Mouse (Mus musculus): Measurements from ENCODE around the gene Elane. TPM values are rescaled to one million over a fixed set of nuclear protein-coding genes. Genes with fewer than 3 reads are reported as not detected.
A peak's percentile ranks its signal among the peaks of the same experiment; 100 is the strongest.

Elane gene
- polyA plus RNA-seq, 1 experiment from 2014 or later: not detected

DNA sequence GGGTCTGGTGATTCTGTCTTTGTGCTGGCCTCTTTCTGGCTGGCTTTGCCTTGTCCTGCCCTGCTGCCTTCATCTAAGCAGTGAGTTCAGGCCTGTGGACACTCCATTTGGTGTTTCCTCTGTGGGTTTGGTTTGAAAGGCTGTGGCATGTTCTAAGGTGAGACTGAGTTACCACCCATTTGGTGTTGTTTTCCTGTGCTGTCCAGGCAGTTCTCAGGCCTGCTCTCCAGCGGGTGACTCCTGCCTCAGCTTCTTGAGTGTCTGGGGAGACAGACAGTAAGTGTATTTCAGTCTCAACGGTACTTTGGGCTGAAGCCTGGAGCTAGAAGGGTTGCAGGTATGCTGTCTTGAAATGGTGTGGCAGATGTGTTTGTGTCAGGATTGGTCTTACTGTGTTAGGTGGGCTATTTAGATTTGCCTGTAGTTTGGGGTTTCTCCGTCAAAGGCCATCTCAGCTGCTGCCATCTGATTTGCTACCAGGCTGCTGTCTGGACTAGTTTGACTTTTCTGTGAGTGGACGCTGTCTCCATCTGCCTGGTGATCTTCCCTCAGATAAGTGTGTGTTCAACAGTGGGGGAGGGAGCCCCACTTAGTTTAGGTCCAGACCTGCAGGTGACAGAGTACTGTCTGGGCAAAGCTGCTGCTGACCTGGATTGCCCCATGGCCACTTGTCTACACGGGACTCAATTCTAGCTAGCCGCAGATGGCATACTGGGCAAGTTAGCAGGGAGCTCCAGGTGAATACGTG, 29.2 kb upstream of the Elane start:
- Histone ChIP-seq H3K9me3 (ENCODE audit: control insufficient read depth, low read length) (no peaks in the 10 kb centered on the region), H3K9ac (replicated peaks; ENCODE audit: low read depth, low read length) (peak overlapping the region; percentile 95), H3K4me3 (replicated peaks; ENCODE audit: low read length) (peak overlapping the region; percentile 97), H3K27ac (ENCODE audit: low read length) (peak overlapping the region; percentile 65), H3K4me1 (replicated peaks; ENCODE audit: control insufficient read depth, insufficient read depth, low read length) (peaks cover 54% of the 10 kb centered on the region), H3K4me2 (ENCODE audit: low read length) (peak overlapping the region; percentile 96), H3K36me3 (ENCODE audit: control insufficient read depth, insufficient read depth) (peaks cover 27% of the 10 kb centered on the region), H3K27me3 (replicated peaks; ENCODE audit: control insufficient read depth, insufficient read depth, low read length) (no peaks in the 10 kb centered on the region)
- WGBS: 42% methylated on average over 7 of the region's 7 CpGs
- ATAC-seq: no peak

DNA sequence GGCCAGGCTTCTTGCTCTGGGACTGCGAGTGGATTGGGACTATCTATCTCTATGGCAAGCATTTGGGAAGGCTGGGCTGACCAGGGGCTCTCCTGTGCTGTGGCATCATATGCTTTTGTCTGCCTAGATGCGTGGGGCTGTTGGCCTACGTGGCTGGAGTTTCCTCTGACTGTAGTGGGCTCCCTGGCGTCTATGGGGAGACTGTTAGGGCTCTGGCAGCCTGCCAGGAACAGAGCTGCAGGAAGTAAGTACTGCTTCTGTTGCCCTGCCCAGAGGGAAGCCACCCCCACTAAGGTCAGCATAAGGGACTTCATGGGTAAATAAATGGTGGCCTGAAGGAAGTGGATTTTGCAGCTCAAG, 28.6 kb upstream of the Elane start:
- Histone ChIP-seq H3K27ac (ENCODE audit: low read length) (peak overlapping the region; percentile 65), H3K4me2 (ENCODE audit: low read length) (peak overlapping the region; percentile 96), H3K4me3 (replicated peaks; ENCODE audit: low read length) (peak overlapping the region; percentile 97), H3K9ac (replicated peaks; ENCODE audit: low read depth, low read length) (peak overlapping the region; percentile 95), H3K27me3 (replicated peaks; ENCODE audit: control insufficient read depth, insufficient read depth, low read length) (no peaks in the 10 kb centered on the region), H3K4me1 (replicated peaks; ENCODE audit: control insufficient read depth, insufficient read depth, low read length) (peaks cover 49% of the 10 kb centered on the region), H3K9me3 (ENCODE audit: control insufficient read depth, low read length) (no peaks in the 10 kb centered on the region), H3K36me3 (ENCODE audit: control insufficient read depth, insufficient read depth) (peaks cover 30% of the 10 kb centered on the region)
- 14% methylated on average over 4 of the region's 4 CpGs for WGBS
- no peak for ATAC-seq

DNA sequence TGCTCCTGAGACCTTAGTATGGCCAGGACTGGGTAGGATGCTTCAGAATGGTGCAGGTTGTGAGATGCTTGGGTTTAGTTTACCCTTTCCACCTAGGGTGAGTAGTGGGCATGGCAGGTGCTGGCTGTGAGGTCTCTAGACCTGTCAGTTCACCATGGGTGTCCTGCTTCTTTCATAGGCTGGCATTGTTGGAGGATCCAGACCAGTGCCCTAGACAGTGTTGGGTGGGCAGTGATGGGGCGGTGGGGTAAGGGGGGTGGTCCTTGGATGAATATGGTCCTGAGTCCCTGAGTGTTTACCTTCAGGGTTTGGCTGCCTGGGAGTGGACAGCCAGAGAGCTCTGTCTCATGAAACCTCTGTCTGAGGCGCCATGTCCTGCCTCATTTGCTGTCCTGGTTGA, 28.2 kb upstream of the Elane start:
- WGBS: 56% methylated on average over 2 of the region's 2 CpGs
- no peaks in the 10 kb centered on the region for H3K27me3 ChIP-seq (replicated peaks; ENCODE audit: control insufficient read depth, insufficient read depth, low read length)
- peaks cover 44% of the 10 kb centered on the region for H3K4me1 ChIP-seq (replicated peaks; ENCODE audit: control insufficient read depth, insufficient read depth, low read length)
- peak overlapping the region; percentile 65 for H3K27ac ChIP-seq (ENCODE audit: low read length)
- peaks cover 30% of the 10 kb centered on the region for H3K36me3 ChIP-seq (ENCODE audit: control insufficient read depth, insufficient read depth)
- no peaks in the 10 kb centered on the region for H3K9me3 ChIP-seq (ENCODE audit: control insufficient read depth, low read length)
- ATAC-seq: no peak
- peak overlapping the region; percentile 97 for H3K4me3 ChIP-seq (replicated peaks; ENCODE audit: low read length)
- H3K4me2 ChIP-seq (ENCODE audit: low read length): peak overlapping the region; percentile 96
- H3K9ac ChIP-seq (replicated peaks; ENCODE audit: low read depth, low read length): peak overlapping the region; percentile 40; the same call in 1 of the 2 replicates

DNA sequence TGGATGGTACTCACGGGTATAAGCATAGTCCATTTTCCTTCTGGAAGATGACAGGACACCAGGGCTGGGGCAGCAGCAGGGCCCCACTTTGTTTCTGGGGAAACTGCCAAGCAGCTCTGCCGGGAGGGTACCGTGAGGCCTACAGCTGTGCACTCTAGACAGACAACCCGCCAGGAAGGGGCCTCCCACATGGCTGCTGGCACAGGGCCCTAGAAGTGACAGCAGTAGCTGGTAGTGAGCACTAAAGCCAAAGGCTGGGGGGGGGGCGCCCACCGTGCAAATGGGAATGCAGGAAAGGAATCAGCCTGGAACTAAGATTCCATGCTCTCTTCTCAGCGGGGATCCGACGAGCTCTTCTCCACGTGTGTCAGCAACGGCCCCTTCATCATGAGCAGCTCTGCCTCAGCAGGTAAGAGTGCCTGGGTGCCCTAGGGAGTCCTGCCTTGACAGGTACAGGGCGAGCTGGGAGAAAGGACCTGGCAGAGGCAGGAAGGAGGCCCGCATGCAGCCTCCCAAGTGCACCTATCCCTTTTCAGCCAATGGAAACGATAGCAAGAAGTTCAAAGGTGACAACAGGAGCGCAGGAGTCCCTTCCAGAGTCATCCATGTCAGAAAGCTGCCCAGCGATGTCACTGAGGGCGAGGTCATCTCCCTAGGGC, 27.5 kb upstream of the Elane start:
- H3K9ac ChIP-seq (replicated peaks; ENCODE audit: low read depth, low read length): 0 out of 2 replicates have a peak overlapping the region, but pooled peaks have one; percentile 15
- no peaks in the 10 kb centered on the region for H3K27me3 ChIP-seq (replicated peaks; ENCODE audit: control insufficient read depth, insufficient read depth, low read length)
- peak overlapping the region; percentile 65 for H3K27ac ChIP-seq (ENCODE audit: low read length)
- ATAC-seq: peak; percentile 10; the same call in 1 of the 2 replicates
- no peaks in the 10 kb centered on the region for H3K9me3 ChIP-seq (ENCODE audit: control insufficient read depth, low read length)
- H3K36me3 ChIP-seq (ENCODE audit: control insufficient read depth, insufficient read depth): peaks cover 32% of the 10 kb centered on the region
- WGBS: 32% methylated on average over 16 of the region's 17 CpGs
- H3K4me3 ChIP-seq (replicated peaks; ENCODE audit: low read length): peak overlapping the region; percentile 97
- H3K4me1 ChIP-seq (replicated peaks; ENCODE audit: control insufficient read depth, insufficient read depth, low read length): peaks cover 38% of the 10 kb centered on the region
- peak overlapping the region; percentile 96 for H3K4me2 ChIP-seq (ENCODE audit: low read length)

DNA sequence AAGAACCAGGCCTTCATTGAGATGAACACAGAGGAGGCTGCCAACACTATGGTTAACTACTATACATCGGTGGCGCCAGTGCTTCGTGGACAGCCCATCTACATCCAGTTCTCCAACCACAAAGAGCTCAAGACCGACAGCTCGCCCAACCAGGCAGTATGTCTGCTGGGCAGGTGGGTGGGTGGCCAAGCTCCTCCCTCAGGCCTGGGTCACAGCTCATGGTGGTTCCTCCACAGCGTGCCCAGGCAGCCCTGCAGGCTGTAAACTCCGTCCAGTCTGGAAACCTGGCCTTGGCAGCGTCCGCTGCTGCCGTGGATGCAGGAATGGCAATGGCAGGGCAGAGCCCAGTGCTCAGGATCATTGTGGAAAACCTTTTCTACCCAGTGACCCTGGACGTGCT, 26.9 kb upstream of the Elane start:
- Histone ChIP-seq H3K4me3 (replicated peaks; ENCODE audit: low read length) (no peak overlapping the region), H3K4me2 (ENCODE audit: low read length) (no peak overlapping the region; the same call in 1 of the 2 replicates), H3K27ac (ENCODE audit: low read length) (no peak overlapping the region), H3K27me3 (replicated peaks; ENCODE audit: control insufficient read depth, insufficient read depth, low read length) (no peaks in the 10 kb centered on the region), H3K9ac (replicated peaks; ENCODE audit: low read depth, low read length) (0 out of 2 replicates have a peak overlapping the region, but pooled peaks have one; percentile 15), H3K36me3 (ENCODE audit: control insufficient read depth, insufficient read depth) (peaks cover 32% of the 10 kb centered on the region), H3K4me1 (replicated peaks; ENCODE audit: control insufficient read depth, insufficient read depth, low read length) (peaks cover 38% of the 10 kb centered on the region), H3K9me3 (ENCODE audit: control insufficient read depth, low read length) (no peaks in the 10 kb centered on the region)
- WGBS: 78% methylated on average over 11 of the region's 11 CpGs
- no peak for ATAC-seq

DNA sequence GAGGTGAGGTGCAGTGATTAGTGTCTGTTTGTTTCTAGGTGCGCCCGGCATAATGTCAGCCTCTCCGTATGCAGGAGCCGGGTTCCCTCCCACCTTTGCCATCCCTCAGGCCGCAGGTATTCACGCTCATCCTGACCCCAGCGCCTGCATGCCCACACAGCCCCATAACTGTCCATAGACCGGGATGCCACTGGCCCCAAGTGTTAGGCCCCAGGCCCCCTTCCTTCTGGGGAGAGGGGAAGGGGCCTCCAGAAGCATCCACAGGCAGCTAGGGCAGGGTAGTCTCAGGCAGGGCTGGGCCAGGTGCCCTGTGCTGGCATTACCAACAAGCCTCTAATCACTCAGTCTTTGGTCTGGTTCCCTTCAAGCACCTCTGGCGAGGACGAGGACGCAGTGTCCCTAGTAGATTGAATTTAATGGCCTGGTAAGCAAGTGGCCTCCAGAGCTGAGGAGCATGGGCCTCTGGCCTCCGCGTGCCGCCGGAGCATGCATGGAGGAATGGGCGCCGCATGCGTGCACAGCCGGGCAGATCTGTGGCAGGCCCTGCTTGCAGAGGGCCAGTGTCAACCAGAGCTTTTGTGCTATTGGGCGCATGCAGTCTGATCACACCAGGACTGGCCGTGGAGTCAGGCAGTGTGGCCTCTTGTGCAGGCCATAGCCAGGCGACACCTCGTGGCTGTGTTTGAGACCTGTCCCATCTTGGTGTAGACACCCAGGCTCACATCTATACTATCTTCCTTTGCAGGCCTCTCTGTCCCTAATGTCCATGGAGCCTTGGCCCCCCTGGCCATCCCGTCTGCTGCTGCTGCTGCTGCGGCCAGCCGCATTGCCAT, 25.8 kb upstream of the Elane start:
- H3K36me3 ChIP-seq (ENCODE audit: control insufficient read depth, insufficient read depth): peaks cover 38% of the 10 kb centered on the region
- WGBS: 90% methylated on average over 26 of the region's 26 CpGs
- peaks cover 38% of the 10 kb centered on the region for H3K4me1 ChIP-seq (replicated peaks; ENCODE audit: control insufficient read depth, insufficient read depth, low read length)

DNA sequence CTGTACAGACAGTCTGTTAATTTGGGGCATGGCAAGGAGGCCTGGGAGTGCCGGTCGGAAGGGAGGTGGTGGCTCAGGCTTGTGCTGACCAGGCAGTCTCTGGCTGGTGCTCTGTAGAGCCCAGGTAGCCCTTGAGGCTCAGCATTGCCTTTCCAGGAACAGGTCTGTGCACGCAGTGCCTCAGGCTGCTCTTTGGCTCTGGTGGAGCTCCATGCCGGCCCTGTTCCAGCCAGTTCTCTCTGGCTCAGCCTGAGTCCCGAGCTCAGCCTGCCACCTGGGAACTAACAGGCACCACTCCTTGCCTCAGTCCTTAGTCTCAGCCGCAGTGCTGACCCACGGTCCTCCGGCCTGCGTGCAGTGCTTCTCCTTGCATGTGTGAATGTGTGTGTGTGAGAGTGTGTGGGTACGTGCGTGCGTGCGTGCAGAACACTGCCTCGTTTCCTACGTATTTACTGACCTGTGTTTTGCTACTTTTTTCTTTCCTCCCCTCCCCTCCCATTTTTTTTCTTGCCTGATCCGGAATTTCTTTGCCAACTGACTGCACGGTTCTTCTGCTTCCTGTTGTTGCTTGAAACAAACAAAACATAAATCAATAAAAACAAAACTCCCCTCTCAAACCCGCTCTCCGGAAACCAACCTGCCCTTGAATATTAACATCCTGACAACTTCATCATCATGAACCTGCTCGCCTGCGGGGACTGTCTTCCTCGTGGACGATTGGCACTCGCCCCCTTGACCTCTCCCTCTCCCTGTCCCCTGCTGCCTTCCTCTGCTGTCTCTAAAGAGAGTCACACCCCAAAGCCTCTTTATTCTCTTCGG, 24.6 kb upstream of the Elane start:
- peaks cover 30% of the 10 kb centered on the region for H3K4me1 ChIP-seq (replicated peaks; ENCODE audit: control insufficient read depth, insufficient read depth, low read length)
- WGBS: 73% methylated on average over 25 of the region's 25 CpGs
- no peak overlapping the region for H3K4me3 ChIP-seq (replicated peaks; ENCODE audit: low read length)
- no peaks in the 10 kb centered on the region for H3K9me3 ChIP-seq (ENCODE audit: control insufficient read depth, low read length)
- H3K9ac ChIP-seq (replicated peaks; ENCODE audit: low read depth, low read length): no peak overlapping the region
- H3K27me3 ChIP-seq (replicated peaks; ENCODE audit: control insufficient read depth, insufficient read depth, low read length): no peaks in the 10 kb centered on the region
- H3K36me3 ChIP-seq (ENCODE audit: control insufficient read depth, insufficient read depth): peaks cover 42% of the 10 kb centered on the region
- ATAC-seq: no peak
- no peak overlapping the region for H3K27ac ChIP-seq (ENCODE audit: low read length)
- no peak overlapping the region for H3K4me2 ChIP-seq (ENCODE audit: low read length)

More for the DNA sequence above, 25.8 kb upstream of the Elane start:
- H3K4me3 ChIP-seq (replicated peaks; ENCODE audit: low read length): no peak overlapping the region
- H3K9ac ChIP-seq (replicated peaks; ENCODE audit: low read depth, low read length): no peak overlapping the region
- no peak overlapping the region for H3K4me2 ChIP-seq (ENCODE audit: low read length)
- no peaks in the 10 kb centered on the region for H3K27me3 ChIP-seq (replicated peaks; ENCODE audit: control insufficient read depth, insufficient read depth, low read length)
- no peaks in the 10 kb centered on the region for H3K9me3 ChIP-seq (ENCODE audit: control insufficient read depth, low read length)
- no peak overlapping the region for H3K27ac ChIP-seq (ENCODE audit: low read length)
- ATAC-seq: no peak

DNA sequence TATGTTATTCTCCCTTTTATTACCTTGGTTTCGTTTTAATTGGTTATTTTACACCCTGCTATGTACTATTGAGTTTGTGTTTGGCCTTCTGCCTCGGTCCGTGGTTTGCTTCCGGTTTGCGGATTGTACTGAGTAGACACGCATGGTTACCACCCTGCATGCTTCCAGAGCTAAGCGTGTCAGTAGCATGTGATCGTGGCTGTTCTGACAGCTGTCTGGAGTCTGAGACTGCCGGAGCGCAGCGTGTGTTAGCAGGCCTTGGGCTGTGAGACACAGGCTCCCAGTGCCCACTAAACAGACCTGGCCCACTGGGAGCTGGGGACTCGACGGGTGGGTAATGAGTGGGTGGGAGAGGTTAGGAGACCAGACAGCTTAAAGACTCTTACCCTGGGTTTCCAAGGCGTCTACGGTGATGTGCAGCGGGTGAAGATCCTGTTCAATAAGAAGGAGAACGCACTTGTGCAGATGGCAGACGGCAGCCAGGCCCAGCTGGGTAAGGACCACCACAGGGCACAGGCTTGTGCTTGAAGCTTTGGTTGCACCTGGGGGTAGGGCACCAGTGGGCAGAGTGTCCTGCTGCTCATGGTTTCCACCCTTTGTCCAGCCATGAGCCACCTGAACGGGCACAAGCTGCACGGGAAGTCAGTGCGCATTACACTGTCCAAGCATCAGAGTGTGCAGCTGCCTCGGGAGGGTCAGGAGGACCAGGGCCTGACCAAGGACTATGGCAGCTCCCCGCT, 23.8 kb upstream of the Elane start:
- WGBS: 78% methylated on average over 23 of the region's 23 CpGs
- Histone ChIP-seq H3K4me1 (replicated peaks; ENCODE audit: control insufficient read depth, insufficient read depth, low read length) (peaks cover 22% of the 10 kb centered on the region), H3K4me3 (replicated peaks; ENCODE audit: low read length) (no peak overlapping the region), H3K9me3 (ENCODE audit: control insufficient read depth, low read length) (no peaks in the 10 kb centered on the region), H3K36me3 (ENCODE audit: control insufficient read depth, insufficient read depth) (peaks cover 46% of the 10 kb centered on the region), H3K4me2 (ENCODE audit: low read length) (no peak overlapping the region), H3K27me3 (replicated peaks; ENCODE audit: control insufficient read depth, insufficient read depth, low read length) (no peaks in the 10 kb centered on the region), H3K27ac (ENCODE audit: low read length) (no peak overlapping the region), H3K9ac (replicated peaks; ENCODE audit: low read depth, low read length) (no peak overlapping the region)
- no peak for ATAC-seq

Measured in forebrain, embryonic 16.5 days (tissue).